Comparison of ENCODE assay signal across 24 mouse cellular contexts in the genomic region with DNA sequence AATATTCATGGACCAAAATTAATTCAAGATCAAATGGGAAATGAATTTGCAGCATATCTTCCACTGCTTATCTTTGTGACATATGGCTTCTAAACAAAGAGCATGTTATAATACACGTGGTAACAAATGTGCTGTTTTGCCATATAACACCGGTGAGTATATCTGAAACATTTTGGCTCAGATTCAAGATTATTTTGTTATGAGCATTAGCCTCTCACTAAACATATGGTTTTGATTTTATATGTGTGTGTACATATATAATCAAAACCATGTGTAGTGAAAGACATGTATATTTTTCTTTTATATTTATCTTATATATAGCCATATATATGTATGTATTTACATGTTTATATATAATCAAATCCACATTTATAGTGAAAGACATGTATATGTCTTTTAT.
"Had no signal": no experiment of that assay in that cellular context is flagged by ENCODE, and none has a peak within 500 bp of the region (broad histone marks: within the 10 kb centered on the region; RNA-seq: fewer than 3 reads in every experiment).

No protein-coding gene starts in this region.

- H3K36me3 ChIP-seq: heart, embryonic 13.5 days; heart, embryonic 15.5 days; hindbrain, embryonic 13.5 days; hindbrain, embryonic 15.5 days; kidney, embryonic 15.5 days; limb, embryonic 15.5 days; liver, embryonic 13.5 days; liver, embryonic 15.5 days had no signal

- H3K9me3 ChIP-seq: heart, embryonic 13.5 days; heart, embryonic 15.5 days; hindbrain, embryonic 13.5 days; hindbrain, embryonic 15.5 days; kidney, embryonic 15.5 days; limb, embryonic 15.5 days; liver, embryonic 13.5 days; liver, embryonic 15.5 days had no signal

- H3K4me2 ChIP-seq: heart, embryonic 11.5 days; heart, embryonic 13.5 days; heart, embryonic 15.5 days; hindbrain, embryonic 13.5 days; hindbrain, embryonic 15.5 days; kidney, embryonic 15.5 days; limb, embryonic 15.5 days; liver, embryonic 11.5 days; liver, embryonic 13.5 days; liver, embryonic 15.5 days had no signal

- DNase-seq: gastrocnemius, postnatal 36 days; heart, adult 2 months; heart, postnatal 14 days; heart, postnatal 36 days; kidney, adult 11 months; kidney, adult 2 months; kidney, adult 9 months; kidney, postnatal 14 days; kidney, postnatal 36 days; layer of hippocampus, adult 9-11 months; liver, embryonic 13.5 days had no signal

- H3K27me3 ChIP-seq: heart, embryonic 13.5 days; heart, embryonic 15.5 days; hindbrain, embryonic 13.5 days; hindbrain, embryonic 15.5 days; kidney, embryonic 15.5 days; limb, embryonic 15.5 days; liver, embryonic 13.5 days; liver, embryonic 15.5 days had no signal

- H3K4me1 ChIP-seq: hindbrain, embryonic 13.5 days; hindbrain, embryonic 15.5 days had no signal

- H3K9ac ChIP-seq: heart, embryonic 13.5 days; heart, embryonic 15.5 days; hindbrain, embryonic 13.5 days; hindbrain, embryonic 15.5 days; kidney, embryonic 15.5 days; limb, embryonic 15.5 days; liver, embryonic 13.5 days; liver, embryonic 15.5 days had no signal

- H3K4me3 ChIP-seq: heart, adult 2 months; heart, embryonic 13.5 days; heart, embryonic 15.5 days; hindbrain, embryonic 13.5 days; hindbrain, embryonic 15.5 days; kidney, embryonic 15.5 days; left cerebral cortex, adult 2 months; limb, embryonic 15.5 days; liver, embryonic 13.5 days; liver, embryonic 15.5 days had no signal

- H3K27ac ChIP-seq: hindbrain, embryonic 13.5 days; hindbrain, embryonic 15.5 days; hindbrain, postnatal 0 days; kidney, embryonic 15.5 days; kidney, postnatal 0 days; left cerebral cortex, adult 2 months; liver, embryonic 15.5 days had no signal

- ATAC-seq: hindbrain, postnatal 0 days; intestine, embryonic 16.5 days had no signal
